Mouse (Mus musculus): ENCODE results near the gene Foxp1.

Gene Foxp1

GRCm38 (mm10) chr6:99047322-99047721, 475.2 kb downstream of the Foxp1 start:
- no peak for DNase-seq (ENCODE audit: low spot score)

- DNase-seq (ENCODE audit: low spot score) = no peak
Measured at GRCm38 (mm10) chr6:99045845-99046788, 476.4 kb downstream of the Foxp1 start.

- DNase-seq (ENCODE audit: low spot score) = no peak
Measured at GRCm38 (mm10) chr6:99043932-99044664, 478.4 kb downstream of the Foxp1 start.

- no peak for DNase-seq (ENCODE audit: low spot score)
Measured at GRCm38 (mm10) chr6:99043226-99043625, 479.3 kb downstream of the Foxp1 start.

- DNase-seq (ENCODE audit: low spot score) = no peak
Measured at GRCm38 (mm10) chr6:99042175-99042954, 480.2 kb downstream of the Foxp1 start.

- DNase-seq (ENCODE audit: low spot score) = no peak
Measured at GRCm38 (mm10) chr6:99038977-99039376, 483.5 kb downstream of the Foxp1 start.

GRCm38 (mm10) chr6:99035459-99036375, 486.8 kb downstream of the Foxp1 start:
- DNase-seq (ENCODE audit: low spot score) = no peak

GRCm38 (mm10) chr6:99033062-99033461, 489.5 kb downstream of the Foxp1 start:
- peak; percentile 49 for DNase-seq (ENCODE audit: low spot score)

GRCm38 (mm10) chr6:99031321-99031903, 491.1 kb downstream of the Foxp1 start:
- DNase-seq (ENCODE audit: low spot score) = no peak

GRCm38 (mm10) chr6:99030251-99030650, 492.3 kb downstream of the Foxp1 start:
- no peak for DNase-seq (ENCODE audit: low spot score)

- DNase-seq (ENCODE audit: low spot score) = no peak
Measured at GRCm38 (mm10) chr6:99029438-99029837, 493.1 kb downstream of the Foxp1 start.

- DNase-seq (ENCODE audit: low spot score) = no peak
Measured at GRCm38 (mm10) chr6:99028989-99029305, 493.6 kb downstream of the Foxp1 start.

GRCm38 (mm10) chr6:99028161-99028988, 494.1 kb downstream of the Foxp1 start:
- DNase-seq (ENCODE audit: low spot score) = peak; percentile 64

GRCm38 (mm10) chr6:99027542-99028160, 494.9 kb downstream of the Foxp1 start:
- DNase-seq (ENCODE audit: low spot score) = peak; percentile 46

GRCm38 (mm10) chr6:99026635-99027541, 495.6 kb downstream of the Foxp1 start:
- DNase-seq (ENCODE audit: low spot score) = no peak

- DNase-seq (ENCODE audit: low spot score) = no peak
Measured at GRCm38 (mm10) chr6:99026040-99026439, 496.5 kb downstream of the Foxp1 start.

- no peak for DNase-seq (ENCODE audit: low spot score)
Measured at GRCm38 (mm10) chr6:99024588-99024987, 497.9 kb downstream of the Foxp1 start.

Data from testis, postnatal 10 days (tissue).